Mouse (Mus musculus): Measurements from ENCODE around the gene Olfr120. TPM values are rescaled to one million over a fixed set of nuclear protein-coding genes. Genes with fewer than 3 reads are reported as not detected.

Olfr120 gene
- polyA plus RNA-seq (2012; rRNA removed): not detected in 2 replicates

DNA sequence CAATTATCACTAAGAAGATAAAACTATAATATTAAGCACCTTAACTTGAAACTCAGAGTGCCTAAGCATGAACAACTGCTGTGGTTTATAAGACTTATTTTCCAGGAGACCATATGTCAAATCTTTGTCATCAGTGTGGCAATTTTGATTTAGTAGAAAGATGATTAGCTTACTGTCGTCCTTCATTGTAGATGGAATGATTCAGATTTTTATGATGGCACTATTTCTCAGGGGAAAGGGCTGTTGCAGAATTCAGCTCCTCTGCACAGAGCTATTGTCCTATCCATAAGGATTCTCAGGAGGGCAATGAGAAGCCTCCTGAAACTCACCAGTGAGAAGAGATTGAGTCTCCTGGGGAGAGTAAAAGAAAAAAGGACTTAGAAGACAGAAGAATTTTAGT is at the start of gene Olfr120:
Gene Olfr120 (plus strand): TSS at position 301 of the 400 bp plus-strand sequence.

DNA sequence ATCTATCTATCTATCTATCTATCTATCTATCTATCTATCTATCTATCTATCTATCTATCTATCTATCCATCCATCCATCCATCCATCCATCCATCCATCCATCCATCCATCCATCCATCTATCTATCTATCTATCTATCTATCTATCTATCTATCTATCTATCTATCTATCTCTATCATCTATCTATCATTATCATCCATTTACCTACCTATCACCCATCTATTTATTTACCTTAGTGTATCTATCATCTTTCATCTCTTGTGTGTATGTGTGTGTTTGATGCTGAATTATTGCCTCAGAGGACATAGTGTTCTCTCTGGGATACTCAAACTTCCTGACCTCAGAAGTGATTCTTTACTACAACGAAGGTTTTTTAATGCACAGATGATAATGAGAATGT is 25.3 kb upstream of the Olfr120 start, which contains the start of gene Olfr119:
Gene Olfr119 (plus strand): TSS at position 301 of the 400 bp plus-strand sequence.

DNA sequence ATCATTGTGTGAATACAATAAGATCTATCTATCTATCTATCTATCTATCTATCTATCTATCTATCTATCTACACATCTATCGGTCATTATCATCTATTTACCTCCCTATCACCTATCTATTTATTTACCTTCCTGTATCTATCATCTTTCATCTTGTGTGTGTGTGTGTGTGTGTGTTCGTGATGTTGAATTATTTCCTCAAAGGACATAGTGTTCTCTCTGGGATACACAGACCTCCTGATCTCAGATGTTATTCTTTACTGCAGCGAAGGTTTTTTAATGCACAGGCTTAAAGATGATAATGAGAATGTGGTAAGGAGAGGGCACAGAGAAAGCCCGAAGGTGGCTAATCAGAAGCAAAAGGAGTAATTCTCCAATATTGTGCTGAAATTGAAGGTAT is 46.7 kb downstream of the Olfr120 start, which contains the start of gene Olfr122:
Gene Olfr122 (plus strand): TSS at position 301 of the 400 bp plus-strand sequence.

Other genes starting within 250 kb of the Olfr120 start
- not detected in 2 replicates for gene H2-M2, start 238.3 kb upstream of the Olfr120 start, polyA plus RNA-seq (2012; rRNA removed)
- gene Olfr110, start 229.3 kb upstream of the Olfr120 start, polyA plus RNA-seq (2012; rRNA removed): 0.03 TPM in 1 of 2 replicates, not detected in the other
- 0.04 and 0.05 TPM in 2 replicates for gene Olfr111, start 213.8 kb upstream of the Olfr120 start, polyA plus RNA-seq (2012; rRNA removed)
- not detected in 2 replicates for gene Olfr112, start 152.4 kb upstream of the Olfr120 start, polyA plus RNA-seq (2012; rRNA removed)
- gene Olfr113, start 144.1 kb upstream of the Olfr120 start, polyA plus RNA-seq (2012; rRNA removed): not detected in 2 replicates
- not detected in 2 replicates for gene Olfr114, start 129.1 kb upstream of the Olfr120 start, polyA plus RNA-seq (2012; rRNA removed)
- not detected in 2 replicates for gene Olfr115, start 94.7 kb upstream of the Olfr120 start, polyA plus RNA-seq (2012; rRNA removed)
- gene Olfr116, start 94.6 kb upstream of the Olfr120 start, polyA plus RNA-seq (2012; rRNA removed): not detected in 2 replicates
- not detected in 2 replicates for gene Olfr117, start 58.0 kb upstream of the Olfr120 start, polyA plus RNA-seq (2012; rRNA removed)
- not detected in 2 replicates for gene Olfr118, start 54.8 kb upstream of the Olfr120 start, polyA plus RNA-seq (2012; rRNA removed)
- not detected in 2 replicates for gene Olfr119, start 25.2 kb upstream of the Olfr120 start, polyA plus RNA-seq (2012; rRNA removed)
- not detected in 2 replicates for gene Olfr121, start 27.0 kb downstream of the Olfr120 start, polyA plus RNA-seq (2012; rRNA removed)
- gene Olfr122, start 46.8 kb downstream of the Olfr120 start, polyA plus RNA-seq (2012; rRNA removed): not detected in 2 replicates
- not detected in 2 replicates for gene Olfr123, start 71.7 kb downstream of the Olfr120 start, polyA plus RNA-seq (2012; rRNA removed)
- not detected in 2 replicates for gene Olfr124, start 78.1 kb downstream of the Olfr120 start, polyA plus RNA-seq (2012; rRNA removed)
- not detected in 2 replicates for gene Olfr125, start 111.1 kb downstream of the Olfr120 start, polyA plus RNA-seq (2012; rRNA removed)
- gene Olfr126, start 125.7 kb downstream of the Olfr120 start, polyA plus RNA-seq (2012; rRNA removed): not detected in 2 replicates
- gene Olfr127, start 178.6 kb downstream of the Olfr120 start, polyA plus RNA-seq (2012; rRNA removed): not detected in 2 replicates
- gene Olfr128, start 198.7 kb downstream of the Olfr120 start, polyA plus RNA-seq (2012; rRNA removed): not detected in 2 replicates
- not detected in 2 replicates for gene Olfr761, start 231.3 kb downstream of the Olfr120 start, polyA plus RNA-seq (2012; rRNA removed)

Data from central nervous system, embryonic 18 days (tissue).